Mouse (Mus musculus) heart, adult 2 months (tissue): ENCODE data around the gene Gpr160. TPM values are rescaled to one million over a fixed set of nuclear protein-coding genes. Genes with fewer than 3 reads are reported as not detected.
"Not testable (repeated sequence)": the region's sequence is repeated elsewhere in the genome, so short reads cannot be mapped to it uniquely, and the experiment has no call there.

Experiments used
- DNase-seq, 2 experiments: peaks; one replicate each; pipeline ENCODE4 v3.0.0; 2021
- H3K27ac ChIP-seq: fragments of 200-600 bp; 2 replicates; pipeline ENCODE4 v1.8.1; 2022
- H3K27me3 ChIP-seq: fragments of 200-500 bp; 2 replicates; pipeline ENCODE4 v1.6.1; 2012; ENCODE audit warnings: mild to moderate bottlenecking, low read length, inconsistent platforms, mixed read lengths; ENCODE audit not compliant: control insufficient read depth, insufficient read depth
- H3K36me3 ChIP-seq: fragments of 200-500 bp; 2 replicates; pipeline ENCODE4 v1.6.1; 2012; ENCODE audit warnings: low read length, inconsistent platforms; ENCODE audit not compliant: control insufficient read depth, insufficient read depth
- H3K4me1 ChIP-seq: fragments of 200-500 bp; 2 replicates; pipeline ENCODE4 v1.6.1; 2011; ENCODE audit warnings: low read length; ENCODE audit not compliant: control insufficient read depth, insufficient read depth
- H3K4me3 ChIP-seq: fragments of 200-600 bp; 2 replicates; pipeline ENCODE4 v1.8.1; 2022
- H3K79me2 ChIP-seq: fragments of 200-500 bp; replicated peaks from 2 replicates; pipeline ENCODE4 v1.6.1; 2012; ENCODE audit warnings: mild to moderate bottlenecking, inconsistent platforms, low read length, moderate library complexity, mixed read lengths; ENCODE audit not compliant: control insufficient read depth, insufficient read depth
- H3K9ac ChIP-seq: fragments of 200-500 bp; 2 replicates; pipeline ENCODE4 v1.6.1; 2012; ENCODE audit warnings: low read depth, mild to moderate bottlenecking, control low read depth, inconsistent platforms, low read length, mixed read lengths
- CTCF ChIP-seq: fragments of 200-600 bp; IDR thresholded peaks from 2 replicates; pipeline ENCODE4 v1.8.1; 2022; ENCODE audit warnings: antibody characterized with exemption, mild to moderate bottlenecking, moderate library complexity
- EP300 ChIP-seq: fragments of 200-500 bp; IDR thresholded peaks from 2 replicates; pipeline ENCODE4 v1.6.1; 2011; ENCODE audit warnings: low read depth, low read length, control low read depth; ENCODE audit not compliant: insufficient read depth
- POLR2A ChIP-seq: fragments of 200-500 bp; IDR thresholded peaks from 2 replicates; pipeline ENCODE4 v1.6.1; 2011; ENCODE audit warnings: mild to moderate bottlenecking, low read depth, low read length, control low read depth; ENCODE audit not compliant: insufficient read depth
- WGBS: fragments of 180-500 bp; shearing (Covaris S2); methylation state at CpG from one replicate; pipeline ENCODE4 v1.1.7; 2018; 5-methylcytosine and 5-hydroxymethylcytosine counted together
- intact Hi-C: fragments of 180-260 bp; cut with DNase I; formaldehyde crosslinking; loops from one replicate; pipeline ENCODE4 v1.15.1; 2025
- polyA plus RNA-seq: library from polyadenylated mRNA; depleted of rRNA; stranded (reverse); fragments of >200 nt; gene quantifications from 2 replicates; pipeline ENCODE4 v1.2.3, GENCODE M21; 2012
- total RNA-seq, 2 experiments: library from RNA; stranded (reverse); gene quantifications; 2 replicates each; pipeline ENCODE4 v1.2.3; 2021

Gpr160 gene
- total and polyA plus RNA-seq, 3 experiments: 1.4 to 2.8 (median 1.9) TPM

DNA sequence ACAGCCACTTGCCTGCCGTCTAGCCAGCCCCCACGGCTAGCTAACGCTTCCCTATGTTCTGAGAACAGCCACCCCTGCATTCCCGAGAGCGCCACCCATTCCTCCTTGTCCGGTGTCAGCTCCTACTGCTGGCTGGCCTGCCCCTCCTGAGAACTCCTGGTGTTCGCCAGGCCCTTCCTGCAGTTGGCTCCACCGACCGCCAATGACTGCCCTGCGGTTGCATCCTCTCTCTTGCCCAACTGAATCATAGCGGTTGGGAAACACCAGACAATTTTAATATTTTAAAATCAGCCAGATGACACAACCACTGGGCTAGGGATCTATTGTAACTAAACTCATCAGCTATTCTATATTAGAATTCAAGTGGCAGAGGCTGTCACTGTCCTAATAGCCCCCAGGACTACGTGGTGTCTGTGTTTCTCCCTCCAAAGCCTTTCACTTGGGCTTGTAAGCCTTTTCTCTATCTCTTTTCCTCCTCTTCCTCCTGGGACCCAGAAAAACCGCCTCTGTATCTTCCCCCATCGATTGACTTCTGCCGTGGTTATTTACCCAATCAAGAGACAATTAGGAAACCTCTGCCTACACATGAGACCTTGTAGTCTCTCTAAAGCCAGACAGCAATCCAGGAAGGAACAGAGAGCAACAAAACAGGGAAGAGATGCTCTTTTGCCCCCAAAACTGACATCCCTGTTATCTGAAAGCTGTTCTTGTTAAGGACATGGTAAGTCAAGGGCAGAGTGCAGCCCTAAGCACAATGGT lies 23.7 kb upstream of the Gpr160 start:
- intact Hi-C loops: no loop called here
- WGBS: 64% methylated on average over 15 of the region's 15 CpGs
- Histone ChIP-seq H3K4me3 (no peak overlapping the region), H3K4me1 (peaks cover 2% of the 10 kb centered on the region), H3K27ac (no peak overlapping the region), H3K79me2 (no peaks in the 10 kb centered on the region), H3K27me3 (no peaks in the 10 kb centered on the region), H3K36me3 (no peaks in the 10 kb centered on the region), H3K9ac (no peak overlapping the region)
- no peak for TF ChIP-seq POLR2A
- TF ChIP-seq CTCF: no peak
- no peak for TF ChIP-seq EP300
- no peak for DNase-seq

DNA sequence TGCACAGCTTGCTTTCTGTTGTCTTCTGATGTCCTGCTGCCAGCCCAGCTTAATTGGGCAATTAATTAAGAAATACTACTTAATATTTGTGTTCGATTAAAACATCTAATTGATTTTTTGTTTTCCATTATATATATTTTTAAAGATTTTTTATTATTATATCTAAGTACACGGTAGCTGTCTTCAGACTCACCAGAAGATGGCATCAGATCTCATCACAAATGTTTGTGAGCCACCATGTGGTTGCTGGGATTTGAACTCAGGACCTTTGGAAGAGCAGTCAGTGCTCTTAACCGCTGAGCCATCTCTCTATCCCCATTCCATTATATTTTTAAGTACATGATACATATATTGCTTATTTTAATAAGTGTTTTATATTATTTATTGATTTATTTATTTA lies 22.5 kb upstream of the Gpr160 start:
- TF ChIP-seq EP300: no peak
- no peak for TF ChIP-seq POLR2A
- peak; percentile 45 for TF ChIP-seq CTCF
- H3K4me3 ChIP-seq: no peak overlapping the region
- WGBS: 76% methylated on average over 3 of the region's 3 CpGs
- H3K27ac ChIP-seq: no peak overlapping the region
- H3K79me2 ChIP-seq: no peaks in the 10 kb centered on the region
- intact Hi-C loops: no loop called here
- H3K9ac ChIP-seq: no peak overlapping the region
- no peaks in the 10 kb centered on the region for H3K36me3 ChIP-seq
- DNase-seq: no peak
- peaks cover 2% of the 10 kb centered on the region for H3K4me1 ChIP-seq
- no peaks in the 10 kb centered on the region for H3K27me3 ChIP-seq

DNA sequence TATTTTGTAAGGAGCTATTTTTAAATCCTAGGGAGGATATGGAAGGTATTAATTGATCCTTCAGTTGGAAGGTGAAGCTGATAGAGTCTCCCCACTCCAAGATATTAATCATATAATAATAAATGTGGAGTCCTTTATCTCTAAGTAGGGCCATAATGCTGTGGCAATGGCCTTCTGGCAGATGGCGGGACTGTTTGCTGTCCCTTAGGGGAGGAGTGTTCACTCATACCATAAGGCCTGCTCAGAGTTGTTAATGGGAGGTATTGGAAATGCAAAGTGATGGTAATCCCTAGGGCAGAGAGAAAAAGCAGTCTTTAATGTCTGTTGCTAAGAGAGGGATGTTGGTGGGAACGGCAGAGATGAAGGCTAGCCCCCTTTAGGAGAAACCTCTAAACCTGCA lies 10.0 kb upstream of the Gpr160 start:
- no peak for DNase-seq
- Histone ChIP-seq H3K36me3 (no peaks in the 10 kb centered on the region), H3K27ac (no peak overlapping the region), H3K27me3 (no peaks in the 10 kb centered on the region), H3K4me1 (no peaks in the 10 kb centered on the region), H3K9ac (no peak overlapping the region), H3K4me3 (no peak overlapping the region), H3K79me2 (no peaks in the 10 kb centered on the region)
- WGBS: 89% methylated on average over 2 of the region's 2 CpGs
- intact Hi-C loops: no loop called here
- TF ChIP-seq EP300 (no peak), CTCF (no peak), POLR2A (no peak)

DNA sequence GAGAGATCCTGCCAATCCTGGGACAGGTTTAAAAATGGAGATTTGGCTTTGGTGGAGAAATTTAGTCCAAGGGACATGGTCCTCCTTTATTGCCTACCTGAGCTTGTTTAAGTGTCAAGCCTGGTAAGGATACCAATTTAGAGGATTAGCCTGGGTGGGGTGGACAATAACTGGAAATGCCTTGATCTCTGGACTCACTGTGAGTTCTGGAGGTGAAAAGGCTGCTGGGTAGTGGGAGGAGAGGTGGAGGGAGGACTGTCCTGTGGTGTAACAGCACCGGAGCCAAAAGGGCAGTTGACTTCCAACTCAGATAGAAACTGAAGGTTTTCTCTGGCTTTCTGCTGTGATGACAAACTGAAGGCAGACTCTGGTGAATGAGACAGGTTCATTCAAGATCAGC lies 8.3 kb upstream of the Gpr160 start:
- no peak for TF ChIP-seq EP300
- no peak for TF ChIP-seq POLR2A
- TF ChIP-seq CTCF: no peak
- 44% methylated on average over 1 of the region's 1 CpGs for WGBS
- Histone ChIP-seq H3K4me3 (no peak overlapping the region), H3K79me2 (no peaks in the 10 kb centered on the region), H3K9ac (no peak overlapping the region), H3K36me3 (no peaks in the 10 kb centered on the region), H3K27ac (no peak overlapping the region), H3K4me1 (no peaks in the 10 kb centered on the region), H3K27me3 (no peaks in the 10 kb centered on the region)
- intact Hi-C loops: no loop called here
- DNase-seq: no peak

DNA sequence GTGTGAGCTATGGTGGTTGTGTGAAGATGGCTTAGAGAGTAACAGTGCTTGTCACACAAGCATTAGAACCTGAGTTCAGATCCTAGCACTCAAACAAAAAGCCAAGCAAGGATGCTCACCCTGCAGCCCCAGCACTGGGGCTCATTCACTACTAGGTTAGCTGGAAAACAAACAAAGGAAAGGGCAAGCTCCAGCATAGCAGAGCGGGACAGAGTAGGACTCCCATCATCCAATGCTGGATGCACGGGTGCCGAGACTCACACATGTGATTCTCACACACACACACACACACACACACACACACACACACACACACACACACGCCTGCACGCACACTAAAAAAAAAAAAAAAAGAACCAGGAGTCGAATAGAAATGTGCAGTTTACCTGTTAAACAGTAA lies 4.3 kb upstream of the Gpr160 start:
- Histone ChIP-seq H3K4me1 (no peaks in the 10 kb centered on the region; the same call in 1 of the 2 replicates), H3K79me2 (no peaks in the 10 kb centered on the region), H3K27ac (no peak overlapping the region), H3K36me3 (no peaks in the 10 kb centered on the region), H3K9ac (no peak overlapping the region), H3K27me3 (0 out of 2 replicates have a peak, but pooled peaks cover 2% of the 10 kb centered on the region), H3K4me3 (no peak overlapping the region)
- WGBS: 92% methylated on average over 5 of the region's 6 CpGs
- no peak for DNase-seq
- intact Hi-C loops: loop anchor here (5.0 to 10.0 kb wide), 3 partner anchors 51 to 157 kb away; partner anchors contain the start of gene Lrrc31
- TF ChIP-seq EP300 (no peak), CTCF (no peak), POLR2A (no peak)

DNA sequence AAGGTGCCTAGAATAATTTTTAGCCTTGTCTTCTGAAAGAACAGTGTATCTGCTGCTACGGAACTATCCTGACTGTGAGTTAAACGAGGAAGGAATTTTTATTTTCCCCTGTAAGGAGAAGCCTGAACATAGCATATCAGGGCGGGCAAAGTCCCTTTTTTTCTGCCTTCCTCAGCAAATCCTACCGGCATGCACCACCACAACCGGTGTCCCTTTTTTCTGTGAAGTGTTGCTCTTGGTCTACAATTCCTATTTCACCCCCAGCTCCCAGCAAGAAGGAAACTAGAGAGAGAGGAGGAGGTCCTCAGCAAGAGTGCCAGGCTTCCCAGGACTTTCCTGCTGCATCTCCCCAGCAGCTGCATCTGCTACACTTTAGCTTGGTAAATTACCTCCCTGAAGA lies 2.2 kb upstream of the Gpr160 start:
- DNase-seq: no peak
- H3K36me3 ChIP-seq: no peaks in the 10 kb centered on the region
- intact Hi-C loops: loop anchor here (5.0 to 10.0 kb wide), 3 partner anchors 49 to 159 kb away; partner anchors contain the start of gene Lrrc31
- H3K27ac ChIP-seq: no peak overlapping the region
- 0 out of 2 replicates have a peak, but pooled peaks cover 2% of the 10 kb centered on the region for H3K27me3 ChIP-seq
- H3K9ac ChIP-seq: no peak overlapping the region
- no peak overlapping the region for H3K4me3 ChIP-seq
- H3K79me2 ChIP-seq: no peaks in the 10 kb centered on the region
- H3K4me1 ChIP-seq: no peaks in the 10 kb centered on the region; the same call in 1 of the 2 replicates
- 85% methylated on average over 5 of the region's 5 CpGs for WGBS
- TF ChIP-seq POLR2A (no peak), EP300 (no peak), CTCF (no peak)

DNA sequence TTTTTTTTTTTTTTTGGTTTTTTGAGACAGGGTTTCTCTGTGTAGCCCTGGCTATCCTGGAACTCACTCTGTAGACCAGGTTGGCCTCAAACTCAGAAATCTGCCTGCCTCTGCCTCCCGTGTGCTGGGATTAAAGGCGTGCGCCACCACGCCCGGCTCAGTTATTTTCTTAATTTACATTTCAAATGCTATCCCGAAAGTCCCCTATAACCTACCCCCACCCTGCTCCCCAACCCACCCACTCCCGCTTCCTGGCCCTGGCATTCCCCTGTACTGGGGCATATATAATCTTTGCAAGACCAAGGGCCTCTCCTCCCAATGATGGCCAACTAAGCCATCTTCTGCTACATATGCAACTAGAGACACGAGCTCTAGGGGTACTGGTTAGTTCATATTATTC lies 3.8 kb downstream of the Gpr160 start:
- H3K27me3 ChIP-seq, H3K9ac ChIP-seq, H3K27ac ChIP-seq, DNase-seq, H3K36me3 ChIP-seq, H3K4me3 ChIP-seq, H3K4me1 ChIP-seq, H3K79me2 ChIP-seq: not testable (repeated sequence)
- intact Hi-C loops: loop anchor here (10.0 kb wide), 2 partner anchors 115 to 165 kb away; partner anchors contain the start of gene Lrrc31
- 92% methylated on average over 8 of the region's 8 CpGs for WGBS
